Mouse (Mus musculus): Measurements from ENCODE around the gene Ccnh. TPM values are rescaled to one million over a fixed set of nuclear protein-coding genes. Genes with fewer than 3 reads are reported as not detected.

Ccnh gene
- polyA plus RNA-seq, 1 experiment from 2014 or later = 35.1 TPM

DNA sequence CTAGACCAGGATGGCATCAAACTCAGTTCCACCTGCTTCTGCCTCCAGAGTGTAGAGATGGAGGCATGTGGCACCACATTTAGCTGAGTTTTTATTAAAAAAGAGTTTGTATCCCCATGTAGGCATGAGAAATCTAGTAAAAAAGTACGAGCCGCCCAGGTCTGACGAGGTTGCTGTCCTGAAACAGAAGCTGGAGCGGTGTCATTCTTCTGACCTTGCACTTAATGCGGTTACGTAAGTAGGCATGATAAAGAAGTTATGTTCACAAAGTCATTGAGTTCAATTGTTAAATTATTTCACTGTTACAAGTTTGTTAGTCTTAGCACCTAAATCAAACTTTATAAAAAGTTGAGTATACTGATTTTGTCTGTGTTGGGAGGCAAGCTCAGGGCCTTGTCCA, 19.4 kb downstream of the Ccnh start:
- Histone ChIP-seq H3K9me3 (replicated peaks; ENCODE audit: control insufficient read depth, low read length) (no peaks in the 10 kb centered on the region), H3K27ac (ENCODE audit: low read length) (no peak overlapping the region), H3K4me2 (ENCODE audit: low read depth, low read length) (no peak overlapping the region), H3K9ac (ENCODE audit: low read depth, low read length) (no peak overlapping the region), H3K36me3 (ENCODE audit: control insufficient read depth, insufficient read depth) (peaks cover 4% of the 10 kb centered on the region; the same call in 1 of the 2 replicates), H3K4me3 (ENCODE audit: low read depth, low read length) (no peak overlapping the region), H3K4me1 (ENCODE audit: control insufficient read depth, low read depth, low read length) (no peaks in the 10 kb centered on the region), H3K27me3 (ENCODE audit: control insufficient read depth, insufficient read depth, low read depth, low read length) (no peaks in the 10 kb centered on the region)
- WGBS (ENCODE audit: insufficient replicate concordance) = 87% methylated on average over 6 of the region's 6 CpGs
- no peak for ATAC-seq (ENCODE audit: low read depth)

DNA sequence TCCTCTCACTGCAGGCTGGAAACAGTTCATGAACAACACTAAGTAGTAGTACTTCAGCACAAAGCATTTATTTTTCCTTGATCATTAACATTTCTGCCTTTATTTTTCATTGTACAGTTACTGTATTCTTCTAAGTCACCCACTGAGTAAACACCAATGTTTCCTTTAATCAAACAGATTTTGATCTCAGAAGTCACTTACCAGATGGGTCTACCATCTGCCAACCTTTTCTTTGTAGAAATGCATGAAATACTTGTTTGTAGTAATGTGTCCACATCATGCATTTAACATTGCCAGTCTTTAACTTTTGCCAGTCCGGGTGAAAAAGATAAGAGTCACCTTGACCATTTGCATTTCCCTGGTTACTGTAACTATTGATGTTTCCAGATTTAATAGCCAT, 21.1 kb downstream of the Ccnh start:
- 45% methylated on average over 1 of the region's 1 CpGs for WGBS (ENCODE audit: insufficient replicate concordance)
- no peak for ATAC-seq (ENCODE audit: low read depth)
- Histone ChIP-seq H3K4me2 (ENCODE audit: low read depth, low read length) (no peak overlapping the region), H3K4me1 (ENCODE audit: control insufficient read depth, low read depth, low read length) (no peaks in the 10 kb centered on the region), H3K36me3 (ENCODE audit: control insufficient read depth, insufficient read depth) (peaks cover 4% of the 10 kb centered on the region; the same call in 1 of the 2 replicates), H3K9ac (ENCODE audit: low read depth, low read length) (no peak overlapping the region), H3K27ac (ENCODE audit: low read length) (no peak overlapping the region), H3K4me3 (ENCODE audit: low read depth, low read length) (no peak overlapping the region), H3K27me3 (ENCODE audit: control insufficient read depth, insufficient read depth, low read depth, low read length) (no peaks in the 10 kb centered on the region), H3K9me3 (replicated peaks; ENCODE audit: control insufficient read depth, low read length) (no peaks in the 10 kb centered on the region)

DNA sequence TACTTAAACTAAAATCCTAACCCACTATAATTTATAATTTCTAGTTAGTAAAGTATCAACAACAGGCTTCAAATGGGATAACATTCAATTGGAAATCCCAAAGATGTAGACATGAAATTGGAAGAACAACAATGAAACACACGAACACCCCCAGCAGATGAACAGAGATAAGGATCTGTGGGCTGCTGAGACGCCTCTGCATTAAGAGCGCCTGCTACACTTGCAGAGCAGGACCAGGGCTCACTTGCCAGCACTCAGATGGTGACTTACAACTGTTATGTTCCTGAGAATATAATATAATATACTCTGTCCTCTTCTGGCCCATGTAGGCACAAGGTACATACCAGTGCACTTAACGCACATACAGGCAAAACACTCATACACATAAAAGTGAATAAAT, 29.4 kb downstream of the Ccnh start:
- H3K4me2 ChIP-seq (ENCODE audit: low read depth, low read length) = no peak overlapping the region
- 44% methylated on average over 4 of the region's 4 CpGs for WGBS (ENCODE audit: insufficient replicate concordance)
- no peak for ATAC-seq (ENCODE audit: low read depth)
- H3K9ac ChIP-seq (ENCODE audit: low read depth, low read length) = no peak overlapping the region
- H3K4me1 ChIP-seq (ENCODE audit: control insufficient read depth, low read depth, low read length) = no peaks in the 10 kb centered on the region
- peaks cover 6% of the 10 kb centered on the region; the same call in 1 of the 2 replicates for H3K36me3 ChIP-seq (ENCODE audit: control insufficient read depth, insufficient read depth)
- no peaks in the 10 kb centered on the region for H3K9me3 ChIP-seq (replicated peaks; ENCODE audit: control insufficient read depth, low read length)
- no peak overlapping the region for H3K27ac ChIP-seq (ENCODE audit: low read length)
- H3K4me3 ChIP-seq (ENCODE audit: low read depth, low read length) = no peak overlapping the region
- no peaks in the 10 kb centered on the region for H3K27me3 ChIP-seq (ENCODE audit: control insufficient read depth, insufficient read depth, low read depth, low read length)

DNA sequence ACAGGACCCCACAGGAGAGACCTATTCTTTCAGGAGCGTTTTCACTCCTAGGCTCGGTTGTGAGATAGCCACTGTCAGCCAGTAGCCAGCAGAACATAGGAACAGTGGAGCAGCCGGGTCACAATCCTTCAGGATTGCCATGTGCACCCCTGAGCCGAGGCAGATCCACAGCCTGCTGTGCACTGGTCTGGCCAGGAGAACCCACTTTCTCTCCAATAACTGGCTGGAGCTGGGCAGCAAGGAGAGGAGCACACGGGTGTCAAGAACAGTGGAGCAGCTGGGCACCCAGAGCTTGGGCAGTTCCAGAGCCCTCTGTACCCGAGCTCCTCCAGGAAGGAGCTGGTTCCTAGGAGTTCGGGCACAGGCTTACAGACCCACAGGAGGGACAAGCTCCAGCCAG, 49.6 kb downstream of the Ccnh start:
- H3K4me2 ChIP-seq (ENCODE audit: low read depth, low read length) = no peak overlapping the region
- H3K36me3 ChIP-seq (ENCODE audit: control insufficient read depth, insufficient read depth) = no peaks in the 10 kb centered on the region
- no peaks in the 10 kb centered on the region for H3K9me3 ChIP-seq (replicated peaks; ENCODE audit: control insufficient read depth, low read length)
- no peaks in the 10 kb centered on the region for H3K27me3 ChIP-seq (ENCODE audit: control insufficient read depth, insufficient read depth, low read depth, low read length)
- no peak overlapping the region for H3K27ac ChIP-seq (ENCODE audit: low read length)
- H3K4me3 ChIP-seq (ENCODE audit: low read depth, low read length) = no peak overlapping the region
- H3K9ac ChIP-seq (ENCODE audit: low read depth, low read length) = no peak overlapping the region
- H3K4me1 ChIP-seq (ENCODE audit: control insufficient read depth, low read depth, low read length) = no peaks in the 10 kb centered on the region
- WGBS (ENCODE audit: insufficient replicate concordance) = 71% methylated on average over 7 of the region's 7 CpGs
- ATAC-seq (ENCODE audit: low read depth) = no peak

Other genes starting within 250 kb of the Ccnh start
- gene Rasa1, start 99.7 kb downstream of the Ccnh start, polyA plus RNA-seq (2015; fragmentation: Nextera tagmentation; extraction: Ambion mirVana) = 9.4 and 11.4 TPM in 2 replicates